Mouse (Mus musculus): Measurements from ENCODE around the gene Pdia4. TPM values are rescaled to one million over a fixed set of nuclear protein-coding genes. Genes with fewer than 3 reads are reported as not detected.
A peak's percentile ranks its signal among the peaks of the same experiment; 100 is the strongest.
"Not testable (repeated sequence)": the region's sequence is repeated elsewhere in the genome, so short reads cannot be mapped to it uniquely, and the experiment has no call there.

Pdia4 gene
- total RNA-seq, 2 experiments from 2014 or later = 36.5 to 45.0 TPM

GRCm38 (mm10) chr6:47816151-47816550, 2.9 kb upstream of the Pdia4 start:
- intact Hi-C loops (cut with DNase I) = no loop called here
- no peak for DNase-seq

- no peak for DNase-seq
- intact Hi-C loops (cut with DNase I) = no loop called here
These were observed 837 bp downstream of the Pdia4 start for GRCm38 (mm10) chr6:47812271-47812915.

- DNase-seq = no peak
- intact Hi-C loops (cut with DNase I) = loop anchor here (2.0 kb wide), 1 partner anchor 15 kb away; no protein-coding TSS in a partner anchor
These were observed 1.9 kb downstream of the Pdia4 start for GRCm38 (mm10) chr6:47811324-47811723.

- no peak for DNase-seq
- intact Hi-C loops (cut with DNase I) = loop anchor here (2.0 kb wide), 1 partner anchor 13 kb away; no protein-coding TSS in a partner anchor
These were observed 3.0 kb downstream of the Pdia4 start for GRCm38 (mm10) chr6:47810181-47810580.

GRCm38 (mm10) chr6:47809053-47809452, 4.2 kb downstream of the Pdia4 start:
- DNase-seq = no peak
- intact Hi-C loops (cut with DNase I) = no loop called here

GRCm38 (mm10) chr6:47808545-47808944, 4.7 kb downstream of the Pdia4 start:
- intact Hi-C loops (cut with DNase I) = no loop called here
- DNase-seq = no peak

- no peak for DNase-seq
- intact Hi-C loops (cut with DNase I) = no loop called here
These were observed 5.8 kb downstream of the Pdia4 start for GRCm38 (mm10) chr6:47807419-47807818.

- DNase-seq = no peak
- intact Hi-C loops (cut with DNase I) = no loop called here
These were observed 7.7 kb downstream of the Pdia4 start for GRCm38 (mm10) chr6:47805520-47805919.

GRCm38 (mm10) chr6:47799079-47799478, 14.2 kb downstream of the Pdia4 start:
- DNase-seq = peak; percentile 56 to 76
- intact Hi-C loops (cut with DNase I) = loop anchor here (1.0 kb wide), 1 partner anchor 31 kb away; the partner anchor contains the start of gene Zfp786

GRCm38 (mm10) chr6:47794106-47794830, 19.0 kb downstream of the Pdia4 start:
- DNase-seq = peak; percentile 22 to 42
- intact Hi-C loops (cut with DNase I) = loop anchor here (1.0 kb wide), 1 partner anchor 36 kb away; the partner anchor contains the start of gene Zfp786

- no peak for DNase-seq
- intact Hi-C loops (cut with DNase I) = no loop called here
These were observed 19.9 kb downstream of the Pdia4 start for GRCm38 (mm10) chr6:47793284-47793683.

GRCm38 (mm10) chr6:47792533-47792932, 20.7 kb downstream of the Pdia4 start:
- DNase-seq = no peak
- intact Hi-C loops (cut with DNase I) = no loop called here

- intact Hi-C loops (cut with DNase I) = no loop called here
- no peak for DNase-seq
These were observed 22.5 kb downstream of the Pdia4 start for GRCm38 (mm10) chr6:47790745-47791144.

GRCm38 (mm10) chr6:47788821-47789220, 24.4 kb downstream of the Pdia4 start:
- DNase-seq = no peak
- intact Hi-C loops (cut with DNase I) = no loop called here

- intact Hi-C loops (cut with DNase I) = no loop called here
- DNase-seq = peak; percentile 78 to 81
These were observed 25.1 kb downstream of the Pdia4 start for GRCm38 (mm10) chr6:47787941-47788736.

- no peak for DNase-seq
- intact Hi-C loops (cut with DNase I) = no loop called here
These were observed 28.4 kb downstream of the Pdia4 start for GRCm38 (mm10) chr6:47784707-47785412.

GRCm38 (mm10) chr6:47781091-47781968, 31.9 kb downstream of the Pdia4 start:
- intact Hi-C loops (cut with DNase I) = no loop called here

GRCm38 (mm10) chr6:47780576-47781013, 32.6 kb downstream of the Pdia4 start:
- no peak for DNase-seq
- intact Hi-C loops (cut with DNase I) = no loop called here

More at GRCm38 (mm10) chr6:47781091-47781968, 31.9 kb downstream of the Pdia4 start:
- peak in 1 of 2 experiments; percentile 45 for DNase-seq

- intact Hi-C loops (cut with DNase I); DNase-seq: not testable (repeated sequence)
These were observed 41.5 kb downstream of the Pdia4 start for GRCm38 (mm10) chr6:47771760-47772159.

Data from heart, postnatal 14 days (tissue).